Mouse (Mus musculus): ENCODE data around the gene Greb1. TPM values are rescaled to one million over a fixed set of nuclear protein-coding genes. Genes with fewer than 3 reads are reported as not detected.

Gene Greb1
- polyA plus RNA-seq, 1 experiment from 2014 or later, result 8.1 TPM

- 82% methylated on average over 4 of the region's 4 CpGs for WGBS
- H3K27ac ChIP-seq (ENCODE audit: low read depth), result no peak overlapping the region
- no peak for ATAC-seq (replicated peaks; ENCODE audit: low FRiP score, low TSS enrichment, low read depth)
- H3K4me2 ChIP-seq (ENCODE audit: low read length), result no peak overlapping the region
- H3K27me3 ChIP-seq (replicated peaks; ENCODE audit: control insufficient read depth, insufficient read depth, low read length), result no peaks in the 10 kb centered on the region
- H3K9me3 ChIP-seq (ENCODE audit: control insufficient read depth, low read length), result no peaks in the 10 kb centered on the region
- H3K4me1 ChIP-seq (replicated peaks; ENCODE audit: control insufficient read depth, insufficient read depth, low read length), result peaks cover 9% of the 10 kb centered on the region
- H3K9ac ChIP-seq (ENCODE audit: low read length), result no peak overlapping the region
- no peak overlapping the region for H3K4me3 ChIP-seq (ENCODE audit: low read depth, low read length)
- peaks cover 68% of the 10 kb centered on the region for H3K36me3 ChIP-seq (ENCODE audit: control insufficient read depth, insufficient read depth, low read length)
- DNase-seq (ENCODE audit: low spot score), result no peak
Measured at GRCm38 (mm10) chr12:16817147-16817546, 16.5 kb upstream of the Greb1 start.

- peak; percentile 41 for ATAC-seq (replicated peaks; ENCODE audit: low FRiP score, low TSS enrichment, low read depth)
- Histone ChIP-seq H3K4me3 (ENCODE audit: low read depth, low read length) (peak overlapping the region; percentile 77), H3K4me1 (replicated peaks; ENCODE audit: control insufficient read depth, insufficient read depth, low read length) (peaks cover 7% of the 10 kb centered on the region), H3K9ac (ENCODE audit: low read length) (peak overlapping the region; percentile 84), H3K9me3 (ENCODE audit: control insufficient read depth, low read length) (no peaks in the 10 kb centered on the region), H3K36me3 (ENCODE audit: control insufficient read depth, insufficient read depth, low read length) (peaks cover 19% of the 10 kb centered on the region), H3K27me3 (replicated peaks; ENCODE audit: control insufficient read depth, insufficient read depth, low read length) (peaks cover 15% of the 10 kb centered on the region), H3K4me2 (ENCODE audit: low read length) (peak overlapping the region; percentile 84), H3K27ac (ENCODE audit: low read depth) (no peak overlapping the region)
- 3% methylated on average over 15 of the region's 15 CpGs for WGBS
- no peak for DNase-seq (ENCODE audit: low spot score)
Measured at GRCm38 (mm10) chr12:16811477-16811876, 10.8 kb upstream of the Greb1 start.

- H3K4me3 ChIP-seq (ENCODE audit: low read depth, low read length), result peak within 1 kb of the TSS; percentile 77
- peak within 1 kb of the TSS; percentile 84 for H3K9ac ChIP-seq (ENCODE audit: low read length)
- peaks cover 15% of the 10 kb centered on the region for H3K27me3 ChIP-seq (replicated peaks; ENCODE audit: control insufficient read depth, insufficient read depth, low read length)
- H3K9me3 ChIP-seq (ENCODE audit: control insufficient read depth, low read length), result no peaks in the 10 kb centered on the region
- H3K36me3 ChIP-seq (ENCODE audit: control insufficient read depth, insufficient read depth, low read length), result peaks cover 12% of the 10 kb centered on the region
- H3K4me1 ChIP-seq (replicated peaks; ENCODE audit: control insufficient read depth, insufficient read depth, low read length), result peaks cover 7% of the 10 kb centered on the region
- ATAC-seq (replicated peaks; ENCODE audit: low FRiP score, low TSS enrichment, low read depth) (peak; percentile 90), DNase-seq (ENCODE audit: low spot score) (peak; percentile 90)
- H3K4me2 ChIP-seq (ENCODE audit: low read length), result peak within 1 kb of the TSS; percentile 84
- 0 out of 2 replicates have a peak within 1 kb of the TSS, but pooled peaks have one; percentile 62 for H3K27ac ChIP-seq (ENCODE audit: low read depth)
- WGBS, result 5% methylated on average over 77 of the region's 81 CpGs
Measured at GRCm38 (mm10) chr12:16810525-16811431, 10.1 kb upstream of the Greb1 start, which contains the start of gene E2f6. Gene E2f6, plus strand, starts transcription at chr12:16810963.

GRCm38 (mm10) chr12:16808045-16808444, 7.4 kb upstream of the Greb1 start:
- WGBS, result 40% methylated on average over 3 of the region's 3 CpGs
- Histone ChIP-seq H3K4me3 (ENCODE audit: low read depth, low read length) (no peak overlapping the region), H3K4me1 (replicated peaks; ENCODE audit: control insufficient read depth, insufficient read depth, low read length) (peaks cover 7% of the 10 kb centered on the region), H3K36me3 (ENCODE audit: control insufficient read depth, insufficient read depth, low read length) (no peaks in the 10 kb centered on the region), H3K9ac (ENCODE audit: low read length) (no peak overlapping the region), H3K9me3 (ENCODE audit: control insufficient read depth, low read length) (no peaks in the 10 kb centered on the region), H3K4me2 (ENCODE audit: low read length) (no peak overlapping the region), H3K27ac (ENCODE audit: low read depth) (no peak overlapping the region), H3K27me3 (replicated peaks; ENCODE audit: control insufficient read depth, insufficient read depth, low read length) (peaks cover 15% of the 10 kb centered on the region)
- ATAC-seq (replicated peaks; ENCODE audit: low FRiP score, low TSS enrichment, low read depth) (no peak), DNase-seq (ENCODE audit: low spot score) (peak; percentile 67)

DNA sequence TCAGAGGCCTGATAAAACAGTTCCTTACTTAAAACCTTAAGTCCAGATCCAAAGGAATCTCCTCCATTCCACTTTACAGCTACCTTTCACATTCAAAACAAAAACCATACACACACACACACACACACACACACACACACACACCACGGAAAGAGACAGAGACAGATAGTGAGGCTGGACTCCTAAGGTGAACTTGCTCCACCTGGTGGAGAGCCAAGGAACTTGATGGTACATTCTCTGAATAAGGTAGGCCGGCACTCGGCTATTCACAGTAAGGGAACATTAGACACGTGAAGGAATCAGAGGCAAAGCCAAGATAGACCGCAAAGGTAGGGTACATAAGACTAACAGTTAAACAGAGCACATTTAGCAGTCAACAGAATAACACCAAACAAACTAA, 4.8 kb upstream of the Greb1 start:
- DNase-seq (ENCODE audit: low spot score), result peak; percentile 80
- H3K4me3 ChIP-seq (ENCODE audit: low read depth, low read length), result no peak overlapping the region
- H3K4me2 ChIP-seq (ENCODE audit: low read length), result no peak overlapping the region
- H3K9me3 ChIP-seq (ENCODE audit: control insufficient read depth, low read length), result no peaks in the 10 kb centered on the region
- H3K27me3 ChIP-seq (replicated peaks; ENCODE audit: control insufficient read depth, insufficient read depth, low read length), result peaks cover 15% of the 10 kb centered on the region
- H3K4me1 ChIP-seq (replicated peaks; ENCODE audit: control insufficient read depth, insufficient read depth, low read length), result no peaks in the 10 kb centered on the region
- ATAC-seq (replicated peaks; ENCODE audit: low FRiP score, low TSS enrichment, low read depth), result peak; percentile 71
- WGBS, result 2% methylated on average over 5 of the region's 5 CpGs
- H3K27ac ChIP-seq (ENCODE audit: low read depth), result no peak overlapping the region
- H3K9ac ChIP-seq (ENCODE audit: low read length), result no peak overlapping the region
- no peaks in the 10 kb centered on the region for H3K36me3 ChIP-seq (ENCODE audit: control insufficient read depth, insufficient read depth, low read length)

GRCm38 (mm10) chr12:16803956-16804430, 3.3 kb upstream of the Greb1 start:
- Histone ChIP-seq H3K4me2 (ENCODE audit: low read length) (no peak overlapping the region), H3K27me3 (replicated peaks; ENCODE audit: control insufficient read depth, insufficient read depth, low read length) (peaks cover 7% of the 10 kb centered on the region), H3K27ac (ENCODE audit: low read depth) (no peak overlapping the region), H3K9ac (ENCODE audit: low read length) (no peak overlapping the region), H3K4me3 (ENCODE audit: low read depth, low read length) (no peak overlapping the region), H3K4me1 (replicated peaks; ENCODE audit: control insufficient read depth, insufficient read depth, low read length) (no peaks in the 10 kb centered on the region), H3K9me3 (ENCODE audit: control insufficient read depth, low read length) (no peaks in the 10 kb centered on the region), H3K36me3 (ENCODE audit: control insufficient read depth, insufficient read depth, low read length) (no peaks in the 10 kb centered on the region)
- ATAC-seq (replicated peaks; ENCODE audit: low FRiP score, low TSS enrichment, low read depth) (no peak), DNase-seq (ENCODE audit: low spot score) (no peak)
- 53% methylated on average over 5 of the region's 5 CpGs for WGBS

- no peaks in the 10 kb centered on the region for H3K9me3 ChIP-seq (ENCODE audit: control insufficient read depth, low read length)
- no peak overlapping the region for H3K27ac ChIP-seq (ENCODE audit: low read depth)
Measured at GRCm38 (mm10) chr12:16803237-16803955, 2.7 kb upstream of the Greb1 start.

DNA sequence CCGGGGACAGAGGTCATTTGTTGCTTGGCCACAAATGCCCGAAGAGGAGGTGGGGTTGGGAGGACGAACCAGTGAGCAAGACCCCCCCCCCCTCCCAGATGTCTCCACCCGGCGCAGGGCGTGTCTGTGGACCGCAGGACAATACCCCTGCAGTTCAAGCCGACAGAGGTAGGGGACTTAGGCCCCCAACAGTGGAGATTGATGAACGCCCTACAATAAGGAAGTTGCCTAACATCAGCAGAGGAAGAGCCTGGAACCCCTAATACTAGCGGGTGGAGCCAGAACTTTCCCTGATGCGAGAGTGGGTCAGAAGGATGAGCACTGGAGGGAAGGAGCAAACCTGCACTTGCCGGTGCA, 251 bp upstream of the Greb1 start:
- H3K27me3 ChIP-seq (replicated peaks; ENCODE audit: control insufficient read depth, insufficient read depth, low read length), result no peaks in the 10 kb centered on the region
- no peaks in the 10 kb centered on the region for H3K9me3 ChIP-seq (ENCODE audit: control insufficient read depth, low read length)
- peak overlapping the region; percentile 40 for H3K9ac ChIP-seq (ENCODE audit: low read length)
- peak overlapping the region; percentile 87 for H3K4me2 ChIP-seq (ENCODE audit: low read length)
- peak overlapping the region; percentile 43 for H3K4me3 ChIP-seq (ENCODE audit: low read depth, low read length)
- 0 out of 2 replicates have a peak overlapping the region, but pooled peaks have one; percentile 2 for H3K27ac ChIP-seq (ENCODE audit: low read depth)
- WGBS, result under 1% methylated on average over 12 of the region's 12 CpGs
- no peaks in the 10 kb centered on the region; the same call in 1 of the 2 replicates for H3K4me1 ChIP-seq (replicated peaks; ENCODE audit: control insufficient read depth, insufficient read depth, low read length)
- DNase-seq (ENCODE audit: low spot score), result no peak
- ATAC-seq (replicated peaks; ENCODE audit: low FRiP score, low TSS enrichment, low read depth), result peak; percentile 75
- no peaks in the 10 kb centered on the region for H3K36me3 ChIP-seq (ENCODE audit: control insufficient read depth, insufficient read depth, low read length)

More at GRCm38 (mm10) chr12:16803237-16803955, 2.7 kb upstream of the Greb1 start:
- H3K4me1 ChIP-seq (replicated peaks; ENCODE audit: control insufficient read depth, insufficient read depth, low read length), result no peaks in the 10 kb centered on the region; the same call in 1 of the 2 replicates
- H3K27me3 ChIP-seq (replicated peaks; ENCODE audit: control insufficient read depth, insufficient read depth, low read length), result peaks cover 7% of the 10 kb centered on the region
- DNase-seq (ENCODE audit: low spot score) (no peak), ATAC-seq (replicated peaks; ENCODE audit: low FRiP score, low TSS enrichment, low read depth) (no peak)
- 36% methylated on average over 5 of the region's 5 CpGs for WGBS
- H3K4me2 ChIP-seq (ENCODE audit: low read length), result no peak overlapping the region
- no peak overlapping the region for H3K4me3 ChIP-seq (ENCODE audit: low read depth, low read length)
- no peak overlapping the region for H3K9ac ChIP-seq (ENCODE audit: low read length)
- H3K36me3 ChIP-seq (ENCODE audit: control insufficient read depth, insufficient read depth, low read length), result no peaks in the 10 kb centered on the region
